Mouse (Mus musculus): Measurements from ENCODE around the gene Prss35. TPM values are rescaled to one million over a fixed set of nuclear protein-coding genes. Genes with fewer than 3 reads are reported as not detected.
A peak's percentile ranks its signal among the peaks of the same experiment; 100 is the strongest.

Prss35 gene
- polyA plus RNA-seq, 1 experiment from 2014 or later = 1.4 TPM

GRCm38 (mm10) chr9:86738067-86738466, 5.4 kb upstream of the Prss35 start:
- DNase-seq (ENCODE audit: extremely low spot score, low spot score) = no peak
- Histone ChIP-seq H3K27ac (no peak overlapping the region), H3K4me3 (no peak overlapping the region), H3K36me3 (replicated peaks) (no peaks in the 10 kb centered on the region), H3K9me3 (no peaks in the 10 kb centered on the region), H3K27me3 (ENCODE audit: poor library complexity, severe bottlenecking) (peaks cover 5% of the 10 kb centered on the region), H3K4me1 (peaks cover 10% of the 10 kb centered on the region)
- whole genome bisulfite sequencing = 89% methylated on average over 1 of the region's 1 CpGs

- Histone ChIP-seq H3K4me1 (peaks cover 17% of the 10 kb centered on the region), H3K27ac (no peak overlapping the region), H3K4me3 (no peak overlapping the region), H3K27me3 (ENCODE audit: poor library complexity, severe bottlenecking) (peaks cover 11% of the 10 kb centered on the region), H3K36me3 (replicated peaks) (no peaks in the 10 kb centered on the region), H3K9me3 (no peaks in the 10 kb centered on the region)
- WGBS = 96% methylated on average over 8 of the region's 8 CpGs
- no peak for DNase-seq (ENCODE audit: extremely low spot score, low spot score)
These were observed 4.6 kb upstream of the Prss35 start for GRCm38 (mm10) chr9:86738801-86739200.

GRCm38 (mm10) chr9:86739971-86740370, 3.5 kb upstream of the Prss35 start:
- no peak overlapping the region for H3K4me3 ChIP-seq
- H3K27ac ChIP-seq = no peak overlapping the region
- H3K27me3 ChIP-seq (ENCODE audit: poor library complexity, severe bottlenecking) = peaks cover 23% of the 10 kb centered on the region
- no peak for DNase-seq (ENCODE audit: extremely low spot score, low spot score)
- H3K9me3 ChIP-seq = no peaks in the 10 kb centered on the region
- H3K36me3 ChIP-seq (replicated peaks) = no peaks in the 10 kb centered on the region
- WGBS = 15% methylated on average over 3 of the region's 3 CpGs
- peaks cover 17% of the 10 kb centered on the region for H3K4me1 ChIP-seq

GRCm38 (mm10) chr9:86744041-86744440, 592 bp downstream of the Prss35 start:
- DNase-seq (ENCODE audit: extremely low spot score, low spot score) = no peak
- H3K4me3 ChIP-seq = peak overlapping the region; percentile 53; the same call in 1 of the 2 replicates
- 39% methylated on average over 5 of the region's 5 CpGs for WGBS

GRCm38 (mm10) chr9:86745926-86746581, 2.6 kb downstream of the Prss35 start:
- WGBS = 44% methylated on average over 13 of the region's 13 CpGs
- H3K27ac ChIP-seq = no peak overlapping the region
- H3K9me3 ChIP-seq = no peaks in the 10 kb centered on the region
- peaks cover 13% of the 10 kb centered on the region for H3K4me1 ChIP-seq
- no peaks in the 10 kb centered on the region for H3K36me3 ChIP-seq (replicated peaks)
- peaks cover 28% of the 10 kb centered on the region for H3K27me3 ChIP-seq (ENCODE audit: poor library complexity, severe bottlenecking)
- peak; percentile 52 for DNase-seq (ENCODE audit: extremely low spot score, low spot score)
- H3K4me3 ChIP-seq = no peak overlapping the region

More at GRCm38 (mm10) chr9:86744041-86744440, 592 bp downstream of the Prss35 start:
- Histone ChIP-seq H3K27ac (no peak overlapping the region), H3K36me3 (replicated peaks) (no peaks in the 10 kb centered on the region), H3K9me3 (no peaks in the 10 kb centered on the region), H3K4me1 (peaks cover 17% of the 10 kb centered on the region), H3K27me3 (ENCODE audit: poor library complexity, severe bottlenecking) (peaks cover 28% of the 10 kb centered on the region)

- Histone ChIP-seq H3K4me3 (no peak overlapping the region), H3K27ac (no peak overlapping the region), H3K36me3 (replicated peaks) (no peaks in the 10 kb centered on the region), H3K9me3 (no peaks in the 10 kb centered on the region), H3K4me1 (peaks cover 4% of the 10 kb centered on the region; the same call in 1 of the 2 replicates), H3K27me3 (ENCODE audit: poor library complexity, severe bottlenecking) (no peaks in the 10 kb centered on the region)
- DNase-seq (ENCODE audit: extremely low spot score, low spot score) = no peak
- WGBS = 66% methylated on average over 8 of the region's 8 CpGs
These were observed 19.3 kb downstream of the Prss35 start for GRCm38 (mm10) chr9:86762477-86763376.

- 74% methylated on average over 2 of the region's 2 CpGs for WGBS
- H3K9me3 ChIP-seq = no peaks in the 10 kb centered on the region
- peaks cover 4% of the 10 kb centered on the region; the same call in 1 of the 2 replicates for H3K4me1 ChIP-seq
- H3K27me3 ChIP-seq (ENCODE audit: poor library complexity, severe bottlenecking) = no peaks in the 10 kb centered on the region
- no peaks in the 10 kb centered on the region for H3K36me3 ChIP-seq (replicated peaks)
- no peak overlapping the region for H3K27ac ChIP-seq
- no peak overlapping the region for H3K4me3 ChIP-seq
- DNase-seq (ENCODE audit: extremely low spot score, low spot score) = no peak
These were observed 20.6 kb downstream of the Prss35 start for GRCm38 (mm10) chr9:86764002-86764401.

- Histone ChIP-seq H3K27ac (no peak overlapping the region), H3K36me3 (replicated peaks) (no peaks in the 10 kb centered on the region), H3K27me3 (ENCODE audit: poor library complexity, severe bottlenecking) (no peaks in the 10 kb centered on the region), H3K4me1 (peaks cover 4% of the 10 kb centered on the region; the same call in 1 of the 2 replicates), H3K4me3 (no peak overlapping the region), H3K9me3 (no peaks in the 10 kb centered on the region)
- WGBS = 86% methylated on average over 10 of the region's 10 CpGs
- DNase-seq (ENCODE audit: extremely low spot score, low spot score) = no peak
These were observed 23.5 kb downstream of the Prss35 start for GRCm38 (mm10) chr9:86766991-86767390.

GRCm38 (mm10) chr9:86772897-86773296, 29.4 kb downstream of the Prss35 start:
- H3K4me1 ChIP-seq = no peaks in the 10 kb centered on the region
- no peak overlapping the region for H3K27ac ChIP-seq
- no peaks in the 10 kb centered on the region for H3K9me3 ChIP-seq
- 91% methylated on average over 3 of the region's 3 CpGs for WGBS
- DNase-seq (ENCODE audit: extremely low spot score, low spot score) = no peak
- no peaks in the 10 kb centered on the region for H3K27me3 ChIP-seq (ENCODE audit: poor library complexity, severe bottlenecking)
- H3K36me3 ChIP-seq (replicated peaks) = no peaks in the 10 kb centered on the region
- no peak overlapping the region for H3K4me3 ChIP-seq

GRCm38 (mm10) chr9:86773996-86774395, 30.5 kb downstream of the Prss35 start:
- Histone ChIP-seq H3K27ac (no peak overlapping the region), H3K4me3 (no peak overlapping the region), H3K9me3 (no peaks in the 10 kb centered on the region), H3K4me1 (no peaks in the 10 kb centered on the region), H3K36me3 (replicated peaks) (no peaks in the 10 kb centered on the region), H3K27me3 (ENCODE audit: poor library complexity, severe bottlenecking) (no peaks in the 10 kb centered on the region)
- 89% methylated on average over 8 of the region's 8 CpGs for WGBS
- no peak for DNase-seq (ENCODE audit: extremely low spot score, low spot score)

GRCm38 (mm10) chr9:86775374-86775773, 31.9 kb downstream of the Prss35 start:
- WGBS = 97% methylated on average over 6 of the region's 6 CpGs
- DNase-seq (ENCODE audit: extremely low spot score, low spot score) = no peak

GRCm38 (mm10) chr9:86777309-86777708, 33.9 kb downstream of the Prss35 start:
- Histone ChIP-seq H3K27me3 (ENCODE audit: poor library complexity, severe bottlenecking) (no peaks in the 10 kb centered on the region), H3K4me1 (no peaks in the 10 kb centered on the region)
- DNase-seq (ENCODE audit: extremely low spot score, low spot score) = no peak

More at GRCm38 (mm10) chr9:86775374-86775773, 31.9 kb downstream of the Prss35 start:
- no peak overlapping the region for H3K4me3 ChIP-seq
- no peak overlapping the region for H3K27ac ChIP-seq
- H3K36me3 ChIP-seq (replicated peaks) = no peaks in the 10 kb centered on the region
- H3K4me1 ChIP-seq = no peaks in the 10 kb centered on the region
- H3K9me3 ChIP-seq = no peaks in the 10 kb centered on the region
- no peaks in the 10 kb centered on the region for H3K27me3 ChIP-seq (ENCODE audit: poor library complexity, severe bottlenecking)

GRCm38 (mm10) chr9:86778212-86778611, 34.8 kb downstream of the Prss35 start:
- H3K4me1 ChIP-seq = no peaks in the 10 kb centered on the region
- WGBS = 79% methylated on average over 4 of the region's 4 CpGs
- no peaks in the 10 kb centered on the region for H3K27me3 ChIP-seq (ENCODE audit: poor library complexity, severe bottlenecking)
- H3K36me3 ChIP-seq (replicated peaks) = no peaks in the 10 kb centered on the region
- H3K4me3 ChIP-seq = no peak overlapping the region
- H3K27ac ChIP-seq = no peak overlapping the region
- no peak for DNase-seq (ENCODE audit: extremely low spot score, low spot score)
- no peaks in the 10 kb centered on the region for H3K9me3 ChIP-seq

More at GRCm38 (mm10) chr9:86777309-86777708, 33.9 kb downstream of the Prss35 start:
- Histone ChIP-seq H3K9me3 (no peaks in the 10 kb centered on the region), H3K36me3 (replicated peaks) (no peaks in the 10 kb centered on the region), H3K4me3 (no peak overlapping the region), H3K27ac (no peak overlapping the region)
- 81% methylated on average over 7 of the region's 7 CpGs for WGBS
